Mouse (Mus musculus) right cerebral cortex, adult 18-20 months (tissue): ENCODE measurements around the gene Oas1e.
"Not testable (repeated sequence)": the region's sequence is repeated elsewhere in the genome, so short reads cannot be mapped to it uniquely, and the experiment has no call there.

Source experiments
- DNase-seq: peaks from one replicate; pipeline ENCODE4 v3.0.0; 2022; ENCODE audit warnings: mixed read lengths

The Oas1e gene

GRCm38 (mm10) chr5:120795480-120796034, at the start of gene Oas1e:
Oas1e (minus strand) TSS chr5:120795530.
- not testable (repeated sequence) for DNase-seq

- no peak for DNase-seq
These were observed 49.4 kb upstream of the Oas1e start for GRCm38 (mm10) chr5:120844713-120845112.

- no peak for DNase-seq
These were observed 41.6 kb upstream of the Oas1e start for GRCm38 (mm10) chr5:120836731-120837585.

- no peak for DNase-seq
These were observed 38.3 kb upstream of the Oas1e start for GRCm38 (mm10) chr5:120833335-120834280.

GRCm38 (mm10) chr5:120831031-120831430, 35.7 kb upstream of the Oas1e start:
- no peak for DNase-seq

GRCm38 (mm10) chr5:120818999-120819398, 23.7 kb upstream of the Oas1e start:
- no peak for DNase-seq

GRCm38 (mm10) chr5:120815949-120816348, 20.6 kb upstream of the Oas1e start:
- no peak for DNase-seq

GRCm38 (mm10) chr5:120813023-120813422, 17.7 kb upstream of the Oas1e start:
- no peak for DNase-seq

- peak; percentile 85 for DNase-seq
These were observed 16.9 kb upstream of the Oas1e start, which contains the start of gene Oas1c for GRCm38 (mm10) chr5:120811951-120812819. Oas1c (minus strand) TSS chr5:120812514.

- no peak for DNase-seq
These were observed 13.8 kb upstream of the Oas1e start for GRCm38 (mm10) chr5:120809171-120809570.

- peak; percentile 19 for DNase-seq
These were observed 11.1 kb upstream of the Oas1e start for GRCm38 (mm10) chr5:120806458-120806857.

GRCm38 (mm10) chr5:120803596-120803995, 8.3 kb upstream of the Oas1e start:
- DNase-seq = no peak

- DNase-seq = not testable (repeated sequence)
These were observed 3.6 kb upstream of the Oas1e start for GRCm38 (mm10) chr5:120798943-120799342.

GRCm38 (mm10) chr5:120798147-120798546, 2.8 kb upstream of the Oas1e start:
- not testable (repeated sequence) for DNase-seq

- DNase-seq = peak; percentile 22
These were observed 2.3 kb downstream of the Oas1e start for GRCm38 (mm10) chr5:120793043-120793442.

- no peak for DNase-seq
These were observed 8.3 kb downstream of the Oas1e start for GRCm38 (mm10) chr5:120787042-120787441.

- DNase-seq = no peak
These were observed 12.9 kb downstream of the Oas1e start for GRCm38 (mm10) chr5:120782446-120782845.

GRCm38 (mm10) chr5:120781646-120782045, 13.7 kb downstream of the Oas1e start:
- DNase-seq = no peak

GRCm38 (mm10) chr5:120779922-120780321, 15.4 kb downstream of the Oas1e start:
- DNase-seq = peak; percentile 5

- no peak for DNase-seq
These were observed 16.4 kb downstream of the Oas1e start for GRCm38 (mm10) chr5:120778941-120779340.

GRCm38 (mm10) chr5:120777478-120777877, 17.9 kb downstream of the Oas1e start, which contains the start of gene Oas3:
Oas3 (minus strand) TSS chr5:120777661.
- no peak for DNase-seq

- no peak for DNase-seq
These were observed 18.5 kb downstream of the Oas1e start for GRCm38 (mm10) chr5:120776801-120777200.
